Mouse (Mus musculus): ENCODE measurements around the gene Tesc. TPM values are rescaled to one million over a fixed set of nuclear protein-coding genes. Genes with fewer than 3 reads are reported as not detected.

Gene Tesc
- total and polyA plus RNA-seq, 3 experiments = not detected

- ATAC-seq (ENCODE audit: extremely low read depth, insufficient number of reproducible peaks, low FRiP score, poor library complexity, severe bottlenecking) = no peak
- TF ChIP-seq CTCF (IDR thresholded peaks at IDR 0.05; ENCODE audit: low read depth, low read length) = no peak
- TF ChIP-seq GATA1 (IDR thresholded peaks at IDR 0.05; ENCODE audit: borderline replicate concordance, low read length) = no peak
- no peak for TF ChIP-seq GATA2 (IDR thresholded peaks at IDR 0.05; ENCODE audit: borderline replicate concordance, low read depth, low read length)
- no peak for TF ChIP-seq POLR2AphosphoS5 (IDR thresholded peaks at IDR 0.05; ENCODE audit: insufficient replicate concordance, low read depth, low read length)
- TF ChIP-seq TAL1 (conservative IDR thresholded peaks at IDR 0.05; ENCODE audit: low read depth, low read length) = no peak
- no peak for DNase-seq (ENCODE audit: low spot score)
- H3K27me3 ChIP-seq (ENCODE audit: insufficient read depth, low read length) = peaks cover 3% of the 10 kb centered on the region; the same call in 1 of the 2 replicates
- H3K4me1 ChIP-seq (ENCODE audit: insufficient read depth, low read depth, low read length) = no peaks in the 10 kb centered on the region
- no peaks in the 10 kb centered on the region for H3K36me3 ChIP-seq (replicated peaks)
- H3K4me3 ChIP-seq (ENCODE audit: low read depth, low read length) = no peak overlapping the region
- 0 out of 2 replicates have a peak, but pooled peaks cover 4% of the 10 kb centered on the region for H3K9me3 ChIP-seq (replicated peaks)
These were observed 25.7 kb downstream of the Tesc start for GRCm38 (mm10) chr5:118053205-118053604.

GRCm38 (mm10) chr5:118057508-118058111, 30.1 kb downstream of the Tesc start:
- no peak for ATAC-seq (ENCODE audit: extremely low read depth, insufficient number of reproducible peaks, low FRiP score, poor library complexity, severe bottlenecking)
- H3K4me1 ChIP-seq (ENCODE audit: insufficient read depth, low read depth, low read length) = no peaks in the 10 kb centered on the region
- no peak for TF ChIP-seq POLR2AphosphoS5 (IDR thresholded peaks at IDR 0.05; ENCODE audit: insufficient replicate concordance, low read depth, low read length)
- no peak for TF ChIP-seq CTCF (IDR thresholded peaks at IDR 0.05; ENCODE audit: low read depth, low read length)
- TF ChIP-seq GATA1 (IDR thresholded peaks at IDR 0.05; ENCODE audit: borderline replicate concordance, low read length) = no peak
- no peak for TF ChIP-seq GATA2 (IDR thresholded peaks at IDR 0.05; ENCODE audit: borderline replicate concordance, low read depth, low read length)
- TF ChIP-seq TAL1 (conservative IDR thresholded peaks at IDR 0.05; ENCODE audit: low read depth, low read length) = no peak
- no peak for DNase-seq (ENCODE audit: low spot score)
- peaks cover 3% of the 10 kb centered on the region; the same call in 1 of the 2 replicates for H3K27me3 ChIP-seq (ENCODE audit: insufficient read depth, low read length)
- no peaks in the 10 kb centered on the region for H3K9me3 ChIP-seq (replicated peaks)
- peaks cover 17% of the 10 kb centered on the region for H3K36me3 ChIP-seq (replicated peaks)
- no peak overlapping the region for H3K4me3 ChIP-seq (ENCODE audit: low read depth, low read length)

- no peaks in the 10 kb centered on the region for H3K9me3 ChIP-seq (replicated peaks)
- ATAC-seq (ENCODE audit: extremely low read depth, insufficient number of reproducible peaks, low FRiP score, poor library complexity, severe bottlenecking) (no peak), DNase-seq (ENCODE audit: low spot score) (no peak)
- H3K27me3 ChIP-seq (ENCODE audit: insufficient read depth, low read length) = peaks cover 3% of the 10 kb centered on the region; the same call in 1 of the 2 replicates
- no peak overlapping the region for H3K4me3 ChIP-seq (ENCODE audit: low read depth, low read length)
- H3K36me3 ChIP-seq (replicated peaks) = peaks cover 28% of the 10 kb centered on the region
- H3K4me1 ChIP-seq (ENCODE audit: insufficient read depth, low read depth, low read length) = no peaks in the 10 kb centered on the region
- TF ChIP-seq GATA1 (IDR thresholded peaks at IDR 0.05; ENCODE audit: borderline replicate concordance, low read length) (no peak), TAL1 (conservative IDR thresholded peaks at IDR 0.05; ENCODE audit: low read depth, low read length) (no peak), CTCF (IDR thresholded peaks at IDR 0.05; ENCODE audit: low read depth, low read length) (no peak), POLR2AphosphoS5 (IDR thresholded peaks at IDR 0.05; ENCODE audit: insufficient replicate concordance, low read depth, low read length) (no peak), GATA2 (IDR thresholded peaks at IDR 0.05; ENCODE audit: borderline replicate concordance, low read depth, low read length) (no peak)
These were observed 31.3 kb downstream of the Tesc start for GRCm38 (mm10) chr5:118058858-118059257.

- H3K36me3 ChIP-seq (replicated peaks) = peaks cover 36% of the 10 kb centered on the region
- H3K4me1 ChIP-seq (ENCODE audit: insufficient read depth, low read depth, low read length) = no peaks in the 10 kb centered on the region
- H3K4me3 ChIP-seq (ENCODE audit: low read depth, low read length) = no peak overlapping the region
- TF ChIP-seq TAL1 (conservative IDR thresholded peaks at IDR 0.05; ENCODE audit: low read depth, low read length) (no peak), POLR2AphosphoS5 (IDR thresholded peaks at IDR 0.05; ENCODE audit: insufficient replicate concordance, low read depth, low read length) (no peak), GATA1 (IDR thresholded peaks at IDR 0.05; ENCODE audit: borderline replicate concordance, low read length) (no peak), CTCF (IDR thresholded peaks at IDR 0.05; ENCODE audit: low read depth, low read length) (no peak), GATA2 (IDR thresholded peaks at IDR 0.05; ENCODE audit: borderline replicate concordance, low read depth, low read length) (no peak)
- DNase-seq (ENCODE audit: low spot score) = no peak
- H3K9me3 ChIP-seq (replicated peaks) = no peaks in the 10 kb centered on the region
- peaks cover 3% of the 10 kb centered on the region; the same call in 1 of the 2 replicates for H3K27me3 ChIP-seq (ENCODE audit: insufficient read depth, low read length)
- ATAC-seq (ENCODE audit: extremely low read depth, insufficient number of reproducible peaks, low FRiP score, poor library complexity, severe bottlenecking) = no peak
These were observed 32.1 kb downstream of the Tesc start for GRCm38 (mm10) chr5:118059646-118060045.

- peaks cover 2% of the 10 kb centered on the region; the same call in 1 of the 2 replicates for H3K27me3 ChIP-seq (ENCODE audit: insufficient read depth, low read length)
- peaks cover 53% of the 10 kb centered on the region for H3K36me3 ChIP-seq (replicated peaks)
- no peak for TF ChIP-seq CTCF (IDR thresholded peaks at IDR 0.05; ENCODE audit: low read depth, low read length)
- TF ChIP-seq GATA2 (IDR thresholded peaks at IDR 0.05; ENCODE audit: borderline replicate concordance, low read depth, low read length) = no peak
- no peak for TF ChIP-seq POLR2AphosphoS5 (IDR thresholded peaks at IDR 0.05; ENCODE audit: insufficient replicate concordance, low read depth, low read length)
- no peak for TF ChIP-seq GATA1 (IDR thresholded peaks at IDR 0.05; ENCODE audit: borderline replicate concordance, low read length)
- TF ChIP-seq TAL1 (conservative IDR thresholded peaks at IDR 0.05; ENCODE audit: low read depth, low read length) = no peak
- no peak overlapping the region for H3K4me3 ChIP-seq (ENCODE audit: low read depth, low read length)
- ATAC-seq (ENCODE audit: extremely low read depth, insufficient number of reproducible peaks, low FRiP score, poor library complexity, severe bottlenecking) = no peak
- H3K4me1 ChIP-seq (ENCODE audit: insufficient read depth, low read depth, low read length) = no peaks in the 10 kb centered on the region; the same call in 1 of the 2 replicates
- DNase-seq (ENCODE audit: low spot score) = no peak
- H3K9me3 ChIP-seq (replicated peaks) = no peaks in the 10 kb centered on the region
These were observed 33.8 kb downstream of the Tesc start for GRCm38 (mm10) chr5:118061391-118061790.

GRCm38 (mm10) chr5:118063181-118063621, 35.7 kb downstream of the Tesc start:
- ATAC-seq (ENCODE audit: extremely low read depth, insufficient number of reproducible peaks, low FRiP score, poor library complexity, severe bottlenecking) = no peak
- H3K4me1 ChIP-seq (ENCODE audit: insufficient read depth, low read depth, low read length) = peaks cover 8% of the 10 kb centered on the region

More at GRCm38 (mm10) chr5:118063181-118063621, 35.7 kb downstream of the Tesc start:
- TF ChIP-seq CTCF (IDR thresholded peaks at IDR 0.05; ENCODE audit: low read depth, low read length) = no peak
- no peak for TF ChIP-seq GATA2 (IDR thresholded peaks at IDR 0.05; ENCODE audit: borderline replicate concordance, low read depth, low read length)
- DNase-seq (ENCODE audit: low spot score) = no peak
- H3K4me3 ChIP-seq (ENCODE audit: low read depth, low read length) = no peak overlapping the region
- peaks cover 71% of the 10 kb centered on the region for H3K36me3 ChIP-seq (replicated peaks)
- no peaks in the 10 kb centered on the region for H3K27me3 ChIP-seq (ENCODE audit: insufficient read depth, low read length)
- no peaks in the 10 kb centered on the region for H3K9me3 ChIP-seq (replicated peaks)
